ENCODE assay signal across 7 mouse cellular contexts in the genomic region with DNA sequence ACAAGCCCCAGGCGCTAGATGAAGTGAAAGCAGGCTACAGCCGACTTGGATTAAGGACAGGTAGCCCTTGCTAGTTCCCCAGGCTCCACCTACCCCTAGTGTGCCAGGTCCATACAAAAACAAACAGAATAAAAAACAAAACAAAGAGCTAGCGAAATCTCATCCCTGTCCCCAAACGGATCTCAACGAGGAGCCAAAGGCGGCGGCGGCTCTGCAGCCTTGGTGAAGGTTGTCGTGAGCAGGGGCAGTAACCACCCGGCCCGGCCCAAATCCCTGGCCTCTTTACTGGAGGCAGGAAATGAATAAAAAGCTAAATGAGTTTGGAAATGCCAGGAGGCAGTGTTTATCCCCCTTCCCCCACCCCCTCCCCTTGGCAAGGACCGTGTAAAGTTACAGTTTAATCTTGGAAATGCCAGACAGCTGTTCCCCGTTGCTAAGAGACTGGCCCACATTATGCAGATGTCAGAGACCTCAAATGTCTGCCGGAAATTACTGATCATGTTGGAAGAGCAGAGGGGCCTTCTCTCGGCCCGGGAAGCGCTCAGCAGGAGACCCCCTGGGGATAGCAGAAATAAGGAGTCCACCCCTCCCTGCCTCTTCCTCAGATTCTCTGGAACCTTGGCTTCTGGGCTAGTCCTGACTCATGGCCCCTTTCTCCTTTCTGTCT.
A peak's percentile ranks its signal among the peaks of the same experiment; 100 is the strongest.
DNase-seq lines count a peak whose midpoint lies in the region; ATAC-seq and TF ChIP-seq lines count a peak whose summit lies in the region.

No protein-coding gene starts in this region.

- H3K9me3 ChIP-seq in G1E (replicated peaks), result no peaks in the 10 kb centered on the region
- no peaks in the 10 kb centered on the region for H3K9me3 ChIP-seq in liver, postnatal 0 days (ENCODE audit: low read length)

- peaks cover 36% of the 10 kb centered on the region for H3K27me3 ChIP-seq in G1E (ENCODE audit: insufficient read depth, low read length)
- H3K27me3 ChIP-seq in kidney, adult 2 months (replicated peaks; ENCODE audit: control insufficient read depth, insufficient read depth, low read length), result no peaks in the 10 kb centered on the region
- H3K27me3 ChIP-seq in liver, postnatal 0 days (ENCODE audit: insufficient read depth, low read length), result no peaks in the 10 kb centered on the region

- peak overlapping the region; percentile 70 for H3K4me3 ChIP-seq in G1E (ENCODE audit: low read depth, low read length)
- peak overlapping the region; percentile 9 for H3K4me3 ChIP-seq in kidney, adult 2 months (ENCODE audit: insufficient read depth, low read depth, low read length)
- H3K4me3 ChIP-seq in liver, postnatal 0 days (ENCODE audit: low read depth, low read length), result peak overlapping the region; percentile 35

- no peak for ATAC-seq in G1E (ENCODE audit: extremely low read depth, insufficient number of reproducible peaks, low FRiP score, poor library complexity, severe bottlenecking)
- ATAC-seq in liver, postnatal 0 days, result peak; percentile 47

- TF ChIP-seq EP300 in liver, postnatal 0 days (IDR thresholded peaks at IDR 0.05; ENCODE audit: low read depth), result no peak

- peak overlapping the region; percentile 73 for H3K4me2 ChIP-seq in liver, postnatal 0 days (ENCODE audit: low read depth, low read length)

- WGBS in kidney, adult 2 months, result 2% methylated on average over 17 of the region's 17 CpGs
- 10% methylated on average over 17 of the region's 17 CpGs for WGBS in liver, postnatal 0 days (ENCODE audit: insufficient replicate concordance)

- no peaks in the 10 kb centered on the region for H3K36me3 ChIP-seq in G1E (replicated peaks)
- H3K36me3 ChIP-seq in kidney, adult 2 months (ENCODE audit: control insufficient read depth, insufficient read depth, low read length), result no peaks in the 10 kb centered on the region
- no peaks in the 10 kb centered on the region for H3K36me3 ChIP-seq in liver, postnatal 0 days (replicated peaks; ENCODE audit: insufficient read depth, low read length)

- no peak for TF ChIP-seq CTCF in G1E (IDR thresholded peaks at IDR 0.05; ENCODE audit: low read depth, low read length)
- TF ChIP-seq CTCF in kidney, adult 2 months (conservative IDR thresholded peaks at IDR 0.05; ENCODE audit: insufficient read depth, insufficient read length, low read depth, low read length), result no peak
- no peak for TF ChIP-seq CTCF in liver, postnatal 0 days (IDR thresholded peaks at IDR 0.05; ENCODE audit: low read depth)

- peak; percentile 68 for DNase-seq in CD4-positive helper T cell, adult 2 months (ENCODE audit: low read depth, low spot score)
- peak; percentile 68 for DNase-seq in G1E (ENCODE audit: low spot score)
- DNase-seq in embryo, embryonic 11 days, result peak; percentile 87
- DNase-seq in heart, adult 9 months (ENCODE audit: low spot score in 2 of 2), result peak; percentile 71 to 77
- peak; percentile 89 for DNase-seq in kidney, adult 2 months
- peak; percentile 72 for DNase-seq in liver, postnatal 0 days
- peak; percentile 58 for DNase-seq in right cerebral cortex, postnatal 25 days

- peak; percentile 21 for TF ChIP-seq POLR2A in kidney, adult 2 months (IDR thresholded peaks at IDR 0.05; ENCODE audit: low read depth, low read length)

- peaks cover 57% of the 10 kb centered on the region for H3K4me1 ChIP-seq in G1E (ENCODE audit: insufficient read depth, low read depth, low read length)
- peaks cover 58% of the 10 kb centered on the region for H3K4me1 ChIP-seq in kidney, adult 2 months (ENCODE audit: control insufficient read depth, insufficient read depth, low read length)
- H3K4me1 ChIP-seq in liver, postnatal 0 days (ENCODE audit: insufficient read depth), result peaks cover 54% of the 10 kb centered on the region

- peak overlapping the region; percentile 69 for H3K9ac ChIP-seq in liver, postnatal 0 days (replicated peaks)

- H3K27ac ChIP-seq in kidney, adult 2 months (ENCODE audit: insufficient read depth, low read depth, low read length), result peak overlapping the region; percentile 96
- H3K27ac ChIP-seq in liver, postnatal 0 days (ENCODE audit: low read depth), result peak overlapping the region; percentile 95

Comparison
In these comparisons a context has a peak if more than half of its experiments do, and no peak if none do; other contexts are left out.
1. H3K4me3 ChIP-seq: peak in every context shown above with its lines; median percentile 70 in G1E; 35 in liver, postnatal 0 days; 9 in kidney, adult 2 months.